Mouse (Mus musculus) heart, postnatal 25 days (tissue): ENCODE measurements around the gene Prkce. TPM values are rescaled to one million over a fixed set of nuclear protein-coding genes. Genes with fewer than 3 reads are reported as not detected.

Source experiments
- DNase-seq: peaks from one replicate; pipeline ENCODE4 v3.0.0; 2022; ENCODE audit warnings: low spot score
- intact Hi-C: fragments of 180-260 bp; cut with DNase I; formaldehyde crosslinking; loops from one replicate; pipeline ENCODE4 v1.15.1; 2025
- total RNA-seq, 2 experiments: library from RNA; stranded (reverse); gene quantifications; 2 replicates each; pipeline ENCODE4 v1.2.3; 2021

Gene Prkce
- total RNA-seq, 2 experiments from 2014 or later: 25.9 to 28.3 TPM

GRCm38 (mm10) chr17:86669641-86670373 is 502.2 kb downstream of the Prkce start:
- intact Hi-C loops: loop anchor here (5.0 kb wide), 2 partner anchors 37 to 82 kb away; partner anchors contain the start of gene Epas1

DNA sequence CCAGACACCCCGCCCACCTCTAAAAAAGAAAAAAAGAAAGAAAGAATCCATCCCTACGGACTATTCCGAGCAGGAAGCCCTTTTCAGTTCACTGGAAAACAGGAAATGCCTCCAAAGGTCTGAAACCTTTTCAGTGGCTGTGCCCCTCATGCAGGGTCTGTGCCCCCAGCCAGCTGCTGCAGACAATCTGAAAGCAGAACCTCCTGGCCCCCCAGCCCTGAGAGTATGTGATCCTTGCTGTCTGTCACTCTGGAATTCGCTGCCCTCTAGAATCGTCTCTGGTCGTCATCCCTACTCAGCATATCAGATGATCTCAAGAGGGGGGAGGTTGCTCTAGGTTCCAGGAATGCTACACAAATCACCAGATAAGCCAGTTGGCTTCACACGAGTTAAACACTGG is 503.1 kb downstream of the Prkce start:
- intact Hi-C loops: loop anchor here (5.0 kb wide), 2 partner anchors 37 to 82 kb away; partner anchors contain the start of gene Epas1
- DNase-seq: no peak

More at GRCm38 (mm10) chr17:86669641-86670373, 502.2 kb downstream of the Prkce start:
- DNase-seq: no peak

DNA sequence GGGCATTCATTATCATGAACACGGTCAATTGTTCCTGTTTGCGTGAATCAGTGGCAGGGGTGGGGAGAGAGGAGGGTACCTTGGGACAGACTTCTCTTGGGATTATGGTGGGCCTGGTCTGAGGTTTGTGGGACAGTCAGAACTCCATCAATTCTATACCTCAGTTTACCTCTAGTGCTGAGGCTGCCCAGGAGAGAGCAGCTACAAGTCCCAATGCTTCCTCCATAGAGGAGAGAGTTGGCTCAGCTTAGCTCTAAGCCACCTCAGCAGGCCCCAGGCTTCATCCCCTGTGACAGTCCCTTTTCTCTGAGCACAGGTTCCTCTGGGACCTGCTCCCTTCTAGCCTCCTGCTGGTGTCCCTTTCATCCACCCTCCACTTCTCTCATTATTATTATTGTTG is 507.4 kb downstream of the Prkce start:
- DNase-seq: no peak
- intact Hi-C loops: loop anchor here (5.0 kb wide), 2 partner anchors 32 to 77 kb away; partner anchors contain the start of gene Epas1

DNA sequence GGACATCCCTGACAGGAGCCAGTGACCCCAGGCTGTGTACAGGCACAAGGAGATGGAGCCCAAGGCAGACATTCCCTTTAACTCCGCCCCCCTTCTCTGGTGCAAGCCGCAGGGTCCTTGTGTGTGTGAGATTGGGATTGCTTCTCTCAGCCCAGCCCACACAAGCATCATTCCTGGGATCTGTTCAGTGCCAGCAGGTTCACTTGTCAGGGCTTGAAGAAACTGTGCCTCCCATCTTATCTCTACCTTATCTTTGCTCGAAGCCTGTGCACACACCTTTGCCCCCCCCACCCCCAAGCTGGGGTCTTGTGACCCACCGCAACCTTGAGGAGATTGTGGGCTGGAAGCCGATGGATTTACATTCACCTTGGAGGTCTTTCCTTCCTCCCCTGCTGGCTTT is 508.8 kb downstream of the Prkce start:
- intact Hi-C loops: no loop called here
- no peak for DNase-seq

DNA sequence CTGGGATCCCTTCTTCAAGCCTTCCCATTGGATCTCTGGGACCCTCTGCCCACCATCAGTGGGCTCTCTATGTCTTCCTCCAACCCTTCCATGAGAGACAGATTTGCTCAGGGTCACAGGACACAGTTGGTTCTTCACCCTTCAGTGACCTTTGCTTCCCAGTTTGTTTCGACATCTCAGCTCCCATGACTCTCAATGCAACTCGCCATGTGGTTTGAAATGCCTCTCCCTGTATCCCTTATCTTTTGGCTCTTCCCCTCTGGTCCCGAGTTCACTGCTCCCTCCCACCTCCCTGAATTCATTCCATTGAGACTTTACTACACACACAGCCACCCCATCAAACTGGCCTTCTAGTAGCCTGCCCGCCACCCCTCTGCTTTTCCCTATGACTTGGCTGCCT is 509.3 kb downstream of the Prkce start:
- DNase-seq: no peak
- intact Hi-C loops: no loop called here

DNA sequence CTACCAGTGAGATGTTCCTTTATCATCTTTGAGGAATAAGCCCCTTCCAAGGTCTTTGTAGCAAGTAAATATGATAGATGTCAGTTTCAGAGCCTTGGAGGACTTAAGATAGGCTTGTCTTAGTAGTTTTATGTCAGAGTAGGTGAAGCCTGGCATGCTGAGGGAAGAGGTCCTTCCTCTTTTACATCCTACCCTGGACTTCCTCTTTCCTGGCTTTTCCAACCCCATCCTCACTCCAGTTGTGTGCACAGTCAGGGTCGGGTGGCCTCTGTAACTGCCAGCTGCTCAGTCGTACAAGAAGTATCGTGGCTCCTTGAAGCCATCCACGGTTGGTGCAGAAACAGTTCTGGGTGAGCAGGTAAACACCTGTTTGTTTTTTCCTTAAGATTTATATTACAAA is 517.7 kb downstream of the Prkce start:
- intact Hi-C loops: no loop called here

DNA sequence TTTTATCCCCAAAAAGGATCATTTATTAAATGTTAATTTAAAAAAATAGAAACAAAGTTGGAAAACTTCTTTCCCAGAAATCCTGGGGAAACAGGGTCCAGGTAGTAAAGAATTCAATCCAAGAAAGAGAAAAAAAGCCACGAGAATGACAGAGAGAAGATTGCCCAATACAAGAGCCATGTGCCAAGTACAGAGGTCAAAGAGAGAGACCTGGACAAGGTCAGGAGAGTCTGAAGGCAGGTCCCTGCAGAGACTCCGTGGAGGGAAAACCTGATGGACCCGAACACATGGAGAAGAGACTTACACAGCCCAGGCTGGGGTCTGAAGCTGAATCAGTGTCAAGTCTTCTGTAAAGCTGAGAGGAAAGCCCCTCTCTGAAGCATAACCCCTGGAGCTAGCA is 519.4 kb downstream of the Prkce start:
- intact Hi-C loops: no loop called here
- no peak for DNase-seq

More for the DNA sequence above, 517.7 kb downstream of the Prkce start:
- no peak for DNase-seq

GRCm38 (mm10) chr17:86690871-86691390 is 523.3 kb downstream of the Prkce start:
- intact Hi-C loops: no loop called here
- DNase-seq: no peak

DNA sequence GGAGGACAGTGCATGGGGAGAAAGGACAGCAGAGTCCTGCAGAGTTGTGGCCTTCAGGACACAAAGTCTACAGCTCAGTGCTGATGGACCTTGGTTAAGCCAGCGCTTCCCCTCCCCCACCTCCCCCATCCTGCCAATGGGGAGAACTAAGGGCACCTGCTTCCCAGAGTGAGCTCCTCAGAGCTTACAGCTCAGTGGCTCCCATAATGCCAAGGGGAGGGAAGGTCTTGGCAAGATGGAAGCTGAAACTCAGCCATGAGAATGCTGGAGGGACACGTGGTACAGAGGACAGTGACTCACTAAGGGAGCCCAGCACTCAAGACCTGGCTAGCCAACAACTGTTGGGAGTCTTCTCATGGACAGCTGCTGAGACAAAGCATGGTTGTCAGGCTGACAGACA is 530.2 kb downstream of the Prkce start:
- intact Hi-C loops: loop anchor here (5.0 kb wide), 1 partner anchor 75 kb away; no protein-coding TSS in a partner anchor
- DNase-seq: no peak

DNA sequence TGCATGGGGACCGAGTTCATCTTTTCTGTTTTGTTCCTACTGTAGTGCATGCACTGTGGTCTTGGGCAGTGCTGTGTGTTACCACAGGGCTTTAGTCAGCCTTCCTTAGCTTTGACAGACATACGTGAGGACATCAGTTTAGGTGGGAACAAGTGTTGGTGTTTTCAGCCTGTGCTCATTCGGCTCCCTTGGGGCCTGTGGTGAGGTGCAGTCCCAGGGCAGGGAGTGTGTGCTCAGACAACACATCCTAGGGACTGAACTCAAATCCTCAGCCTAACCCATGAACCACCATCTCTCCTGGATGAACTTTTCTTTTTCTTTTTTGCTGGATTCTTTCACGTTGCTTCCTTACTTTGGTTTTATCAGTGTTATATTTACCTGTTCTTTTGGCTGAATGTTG is 535.8 kb downstream of the Prkce start:
- intact Hi-C loops: no loop called here
- no peak for DNase-seq

- peak; percentile 11 for DNase-seq
- intact Hi-C loops: loop anchor here (5.0 kb wide), 1 partner anchor 33 kb away; no protein-coding TSS in a partner anchor
Measured at GRCm38 (mm10) chr17:86705236-86705635, 537.7 kb downstream of the Prkce start.

GRCm38 (mm10) chr17:86706467-86706866 is 538.9 kb downstream of the Prkce start:
- no peak for DNase-seq
- intact Hi-C loops: loop anchor here (5.0 kb wide), 1 partner anchor 34 kb away; no protein-coding TSS in a partner anchor

Other genes with a start within 250 kb of the Prkce start
- 10 to 100 TPM; 10.5 to 10.9 TPM for gene Srbd1, start 22.6 kb upstream of the Prkce start, total RNA-seq